Mouse (Mus musculus): ENCODE data around the gene Tbc1d4.

The Tbc1d4 gene

GRCm38 (mm10) chr14:101608519-101609368 is at the start of gene Tbc1d4:
TSS of gene Tbc1d4 (minus strand) at chr14:101609191.
- peak; percentile 58 for DNase-seq (ENCODE audit: extremely low read depth, low read depth, low spot score)

DNA sequence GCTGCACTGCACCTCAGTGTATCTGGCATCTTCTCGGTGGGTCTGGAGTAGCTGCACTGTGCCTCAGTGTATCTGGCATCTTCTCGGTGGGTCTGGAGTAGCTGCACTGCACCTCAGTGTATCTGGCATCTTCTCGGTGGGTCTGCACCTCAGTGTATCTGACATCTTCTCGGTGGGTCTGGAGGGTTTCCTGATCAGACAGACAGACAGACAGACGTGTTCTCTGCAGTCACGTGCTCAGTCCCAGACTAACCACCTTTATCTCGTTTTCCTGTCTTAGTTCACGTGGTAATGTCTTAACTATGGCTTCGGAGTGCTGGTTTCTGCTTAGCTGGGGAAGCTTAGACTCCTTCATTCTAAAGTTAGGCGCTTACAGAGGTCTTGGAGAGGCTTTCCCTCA is 47.3 kb upstream of the Tbc1d4 start:
- no peak for DNase-seq (ENCODE audit: extremely low read depth, low read depth, low spot score)

DNA sequence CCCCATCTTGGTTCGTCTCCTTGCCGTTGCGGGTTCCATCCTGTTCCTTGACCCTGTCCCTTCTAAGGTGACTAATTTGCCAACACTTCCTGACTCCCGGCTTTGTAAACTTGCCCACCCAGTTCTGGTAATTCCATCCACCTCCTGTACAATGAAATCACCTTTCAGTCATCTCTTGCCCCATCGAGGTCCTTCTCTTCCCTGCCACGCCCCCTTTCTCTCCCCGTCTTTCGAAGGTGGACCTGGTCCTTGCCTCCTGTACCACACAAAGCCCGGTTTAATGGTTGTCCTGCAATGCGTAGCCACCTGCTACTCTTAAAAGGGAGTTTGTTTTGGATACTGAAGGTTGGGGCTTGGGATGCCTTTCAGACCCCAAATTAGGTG is 45.5 kb upstream of the Tbc1d4 start:
- no peak for DNase-seq (ENCODE audit: extremely low read depth, low read depth, low spot score)

DNA sequence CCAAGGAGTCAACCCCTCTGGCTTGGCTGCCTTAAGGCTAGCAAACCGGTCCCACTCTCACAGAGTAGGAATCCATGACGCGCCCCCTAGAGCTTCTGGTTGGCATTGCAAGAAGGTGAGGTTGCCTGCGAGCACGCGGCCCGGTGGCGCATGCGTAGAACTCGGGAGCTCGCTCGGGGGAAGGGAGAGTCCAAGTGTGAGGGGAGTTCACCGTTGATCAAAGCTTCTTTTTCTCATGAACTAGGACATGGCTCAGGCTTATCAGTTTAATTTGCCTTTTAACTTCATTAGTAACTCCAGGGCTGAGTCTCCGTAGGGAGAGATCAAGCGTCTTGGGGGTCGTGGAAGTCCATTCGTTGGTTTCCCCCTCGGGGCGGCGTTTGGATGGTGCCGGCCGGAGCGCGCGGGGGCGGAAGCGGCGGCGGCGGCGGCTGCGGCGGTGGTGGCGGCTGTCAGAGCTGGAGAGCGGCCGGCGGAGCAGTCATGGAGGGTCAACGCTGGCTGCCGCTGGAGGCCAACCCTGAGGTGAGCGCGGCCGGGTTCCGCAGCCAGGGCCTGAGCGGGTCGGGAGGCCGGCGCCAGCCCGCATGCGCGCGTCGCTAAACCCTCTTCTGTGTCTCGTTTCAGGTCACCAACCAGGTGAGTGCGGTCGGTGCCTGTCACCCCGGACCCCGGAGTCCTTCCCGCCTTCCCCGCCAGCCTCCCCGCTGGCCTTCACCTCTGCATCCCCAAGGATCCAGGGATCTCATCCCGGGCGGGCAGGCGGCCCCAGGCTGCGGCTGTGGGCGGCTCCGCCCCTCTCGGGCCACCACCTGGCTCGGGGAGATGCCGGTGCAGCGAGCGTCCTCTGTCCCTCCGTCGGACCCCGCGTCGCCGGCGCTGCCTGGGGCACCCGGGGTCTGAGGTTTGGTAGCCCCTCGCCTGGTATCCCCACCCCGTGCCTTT is 44.9 kb upstream of the Tbc1d4 start, which contains the start of gene Uchl3:
TSS of gene Uchl3 (plus strand) at position 387 of the 945 bp plus-strand sequence.
- no peak for DNase-seq (ENCODE audit: extremely low read depth, low read depth, low spot score)

- no peak for DNase-seq (ENCODE audit: extremely low read depth, low read depth, low spot score)
These were observed 43.6 kb upstream of the Tbc1d4 start for GRCm38 (mm10) chr14:101652571-101652970.

DNA sequence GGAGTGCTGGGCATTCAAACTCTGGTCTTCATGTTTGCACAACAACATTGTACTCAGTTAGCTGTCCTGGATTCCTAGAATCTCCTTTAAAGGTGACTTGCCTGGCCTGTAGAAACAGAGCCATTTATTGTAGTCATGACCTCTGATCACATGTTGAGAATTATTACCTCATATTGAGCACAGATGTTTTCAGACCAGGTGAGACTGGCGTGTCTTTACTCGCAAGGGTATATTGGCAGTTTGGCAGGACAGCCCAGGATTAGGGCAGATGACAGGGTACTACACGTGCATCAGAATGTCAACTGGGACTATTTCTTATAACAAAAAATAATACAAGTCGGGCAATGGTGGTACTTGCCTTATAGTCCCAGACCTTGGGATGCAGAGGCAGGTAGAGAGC is 41.6 kb upstream of the Tbc1d4 start:
- DNase-seq (ENCODE audit: extremely low read depth, low read depth, low spot score): peak; percentile 67

GRCm38 (mm10) chr14:101644948-101645347 is 36.0 kb upstream of the Tbc1d4 start:
- DNase-seq (ENCODE audit: extremely low read depth, low read depth, low spot score): no peak

GRCm38 (mm10) chr14:101640153-101640843 is 31.3 kb upstream of the Tbc1d4 start, which contains the start of gene Commd6:
TSS of gene Commd6 (minus strand) at chr14:101640686.
- no peak for DNase-seq (ENCODE audit: extremely low read depth, low read depth, low spot score)

DNA sequence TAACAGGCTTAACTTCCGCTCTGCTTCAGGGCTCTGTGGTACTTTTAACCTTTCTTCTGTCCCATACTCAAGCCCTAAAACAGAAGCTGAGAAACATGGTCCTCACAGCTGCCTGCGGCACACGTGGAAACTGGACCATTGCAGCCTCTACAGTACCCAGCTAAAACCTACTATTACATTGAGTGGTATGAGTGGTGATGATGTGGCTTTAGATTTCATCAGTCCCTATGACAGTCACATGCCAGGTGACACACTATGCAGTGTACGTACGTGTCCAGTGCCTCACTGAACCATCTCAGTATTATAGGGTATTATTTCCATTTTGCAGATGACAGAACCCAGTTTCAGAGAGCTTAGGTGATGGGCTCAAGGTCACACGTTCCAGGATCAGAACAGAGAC is 28.4 kb upstream of the Tbc1d4 start:
- DNase-seq (ENCODE audit: extremely low read depth, low read depth, low spot score): no peak

DNA sequence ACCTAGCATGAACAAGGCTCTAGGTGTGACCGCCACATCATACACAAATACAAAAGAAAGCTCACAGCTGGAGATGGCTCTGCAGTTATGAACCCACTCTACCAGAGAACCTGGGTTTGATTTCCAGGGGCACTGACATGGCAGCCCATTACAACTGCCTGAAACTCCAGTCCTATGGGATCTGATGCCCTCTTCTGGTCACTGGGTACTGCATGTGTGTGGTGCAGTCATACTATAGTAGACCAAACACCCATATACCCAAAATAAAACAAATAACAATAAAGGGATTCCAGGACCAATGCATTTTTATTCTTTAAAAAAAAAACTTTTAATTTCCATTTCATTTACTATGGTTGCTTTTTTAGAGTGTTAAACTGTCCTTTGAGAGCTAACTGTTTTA is 26.8 kb upstream of the Tbc1d4 start:
- no peak for DNase-seq (ENCODE audit: extremely low read depth, low read depth, low spot score)

GRCm38 (mm10) chr14:101630548-101630947 is 21.6 kb upstream of the Tbc1d4 start:
- DNase-seq (ENCODE audit: extremely low read depth, low read depth, low spot score): no peak

DNA sequence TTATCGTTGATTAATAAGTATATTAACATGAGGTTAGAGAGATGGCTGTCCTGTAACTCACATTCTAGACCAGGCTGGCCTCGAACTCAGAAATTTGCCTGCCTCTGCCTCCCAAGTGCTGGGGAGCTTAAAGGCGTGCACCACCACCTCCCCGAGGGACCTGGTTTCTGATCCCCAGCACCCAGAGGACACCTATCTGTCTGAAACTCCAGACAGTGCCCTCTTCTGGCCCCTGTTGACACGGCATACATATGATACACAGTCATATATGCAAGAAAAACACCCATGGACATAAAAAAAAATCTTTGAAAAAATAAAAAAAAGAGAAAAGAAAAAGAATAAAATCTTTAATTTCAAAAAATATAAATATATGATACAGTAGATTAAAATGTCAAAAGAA is 8.7 kb upstream of the Tbc1d4 start:
- no peak for DNase-seq (ENCODE audit: extremely low read depth, low read depth, low spot score)

GRCm38 (mm10) chr14:101616178-101616577 is 7.2 kb upstream of the Tbc1d4 start:
- DNase-seq (ENCODE audit: extremely low read depth, low read depth, low spot score): no peak

- peak; percentile 30 for DNase-seq (ENCODE audit: extremely low read depth, low read depth, low spot score)
These were observed 4.2 kb upstream of the Tbc1d4 start for GRCm38 (mm10) chr14:101613206-101613605.

DNA sequence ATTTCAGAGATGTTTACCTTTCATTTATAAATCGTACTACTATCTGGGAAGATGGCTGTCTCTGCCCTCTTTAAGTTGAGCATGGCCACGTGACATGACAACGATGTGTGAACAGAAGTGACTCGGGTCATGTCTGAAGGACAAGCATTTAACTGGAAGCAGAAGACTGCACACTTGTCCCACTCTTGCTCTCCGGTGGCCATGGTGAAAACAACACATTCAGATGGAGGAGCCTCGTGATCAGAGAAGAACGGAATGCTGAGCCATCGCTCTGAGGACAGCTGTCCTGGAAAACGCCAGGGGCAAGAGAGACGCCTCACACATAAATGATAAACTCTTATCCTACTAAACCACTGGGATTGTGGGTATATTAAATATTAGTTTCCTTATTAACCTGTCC is 1.7 kb upstream of the Tbc1d4 start:
- no peak for DNase-seq (ENCODE audit: extremely low read depth, low read depth, low spot score)

GRCm38 (mm10) chr14:101607631-101608518 is 1.1 kb downstream of the Tbc1d4 start:
- no peak for DNase-seq (ENCODE audit: extremely low read depth, low read depth, low spot score)

GRCm38 (mm10) chr14:101605843-101606242 is 3.1 kb downstream of the Tbc1d4 start:
- no peak for DNase-seq (ENCODE audit: extremely low read depth, low read depth, low spot score)

GRCm38 (mm10) chr14:101602851-101603250 is 6.1 kb downstream of the Tbc1d4 start:
- no peak for DNase-seq (ENCODE audit: extremely low read depth, low read depth, low spot score)

DNA sequence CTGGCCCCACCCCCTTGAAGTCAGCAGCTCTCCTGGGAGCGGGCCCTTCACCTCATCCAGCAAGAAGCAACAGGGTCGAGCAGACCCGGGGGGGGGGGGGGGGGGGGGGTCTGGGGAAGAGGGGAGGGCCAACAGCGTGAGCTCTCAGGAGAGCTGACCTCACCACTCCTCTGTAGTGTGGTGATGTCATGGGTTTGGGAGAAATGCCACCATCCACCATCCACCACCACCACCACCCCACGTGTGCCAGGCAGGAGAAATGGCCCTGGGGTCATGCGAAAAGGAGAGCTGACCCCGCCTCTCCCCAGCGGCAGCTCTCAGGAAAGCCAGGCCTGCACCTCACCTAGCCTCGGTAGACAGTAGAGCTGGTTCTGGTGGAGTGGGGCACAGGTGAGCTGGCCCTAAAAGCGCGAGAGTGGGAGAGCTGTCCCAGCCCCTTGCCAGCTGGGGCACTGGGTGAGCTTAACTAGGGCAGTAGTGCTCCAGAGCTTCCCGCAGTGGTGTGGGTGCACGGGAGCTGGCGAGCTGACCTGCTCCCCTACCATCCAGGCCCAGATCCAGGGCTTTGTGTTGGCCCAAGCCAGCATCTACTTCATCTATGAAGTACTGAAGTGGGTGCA is 11.8 kb downstream of the Tbc1d4 start:
- DNase-seq (ENCODE audit: extremely low read depth, low read depth, low spot score): no peak

- DNase-seq (ENCODE audit: extremely low read depth, low read depth, low spot score): no peak
These were observed 12.3 kb downstream of the Tbc1d4 start for GRCm38 (mm10) chr14:101596691-101597090.

Measured in fat pad, adult 2 months (tissue).